Mouse (Mus musculus) C2C12 (cell line): ENCODE results near the gene Olfr67.
"Not testable (repeated sequence)": the region's sequence is repeated elsewhere in the genome, so short reads cannot be mapped to it uniquely, and the experiment has no call there.

ENCODE experiments used
- CEBPB ChIP-seq: IDR thresholded peaks from one replicate; pipeline ENCODE4 v1.6.1; 2011; ENCODE audit warnings: low read depth, mild to moderate bottlenecking, control low read depth, moderate library complexity
- CTCF ChIP-seq: IDR thresholded peaks from one replicate; pipeline ENCODE4 v1.5.1; 2011; ENCODE audit not compliant: control insufficient read depth, insufficient read depth, insufficient read length
- FOSL1 ChIP-seq: IDR thresholded peaks from one replicate; pipeline ENCODE4 v1.8.0; 2011; ENCODE audit warnings: mild to moderate bottlenecking, low read length; ENCODE audit not compliant: poor library complexity, insufficient read depth, severe bottlenecking
- MAX ChIP-seq: IDR thresholded peaks from one replicate; pipeline ENCODE4 v1.6.1; 2011; ENCODE audit warnings: mild to moderate bottlenecking, control low read depth
- MYOD1 ChIP-seq: IDR thresholded peaks from one replicate; pipeline ENCODE4 v1.6.1; 2011; ENCODE audit warnings: low read depth; ENCODE audit not compliant: control insufficient read depth, insufficient read length
- MYOG ChIP-seq: IDR thresholded peaks from one replicate; pipeline ENCODE4 v1.6.1; 2011; ENCODE audit not compliant: control insufficient read depth, insufficient read length; ENCODE audit errors: extremely low read depth
- USF1 ChIP-seq: IDR thresholded peaks from one replicate; pipeline ENCODE4 v1.6.1; 2011; ENCODE audit warnings: low read depth, mild to moderate bottlenecking, control low read depth, moderate library complexity

- not testable (repeated sequence) for TF ChIP-seq MAX, CTCF, USF1, MYOG, CEBPB, FOSL1, MYOD1
Observed at GRCm38 (mm10) chr7:103813152-103813551, 21.5 kb upstream of the Olfr67 start.
